Mouse (Mus musculus): Measurements from ENCODE around the gene Utp15. TPM values are rescaled to one million over a fixed set of nuclear protein-coding genes. Genes with fewer than 3 reads are reported as not detected.

The Utp15 gene
- total and polyA plus RNA-seq, 3 experiments, result 40.3 to 60.8 TPM; not detected in 1

- no peaks in the 10 kb centered on the region for H3K79me2 ChIP-seq (ENCODE audit: control insufficient read depth, insufficient read depth, low read length, poor library complexity)
- no peaks in the 10 kb centered on the region for H3K4me1 ChIP-seq (ENCODE audit: control insufficient read depth in 1 of 2, insufficient read depth in 2 of 2, low read length in 2 of 2)
- H3K9me3 ChIP-seq (replicated peaks; ENCODE audit: insufficient read depth, low read length), result no peaks in the 10 kb centered on the region
- no peak for TF ChIP-seq SMC3 (IDR thresholded peaks at IDR 0.05; ENCODE audit: low read depth, low read length)
- TF ChIP-seq MAFK (IDR thresholded peaks at IDR 0.05; ENCODE audit: borderline replicate concordance, low read depth, low read length), result no peak
- TF ChIP-seq USF2 (IDR thresholded peaks at IDR 0.05; ENCODE audit: borderline replicate concordance in 1 of 2, insufficient read depth in 1 of 2, low read depth in 1 of 2, low read length in 2 of 2), result no peak
- TF ChIP-seq NELFE (IDR thresholded peaks at IDR 0.05; ENCODE audit: low read depth, low read length), result no peak
- TF ChIP-seq TCF12 (IDR thresholded peaks at IDR 0.05; ENCODE audit: low read depth, low read length), result no peak
- TF ChIP-seq ZNF384 (IDR thresholded peaks at IDR 0.05; ENCODE audit: low read depth, low read length), result no peak
- no peak for TF ChIP-seq ETS1 (IDR thresholded peaks at IDR 0.05; ENCODE audit: low read depth, low read length)
- TF ChIP-seq MAX (IDR thresholded peaks at IDR 0.05; ENCODE audit: low read length), result no peak
- no peak for TF ChIP-seq HCFC1 (IDR thresholded peaks at IDR 0.05; ENCODE audit: low read depth, low read length)
- no peak for TF ChIP-seq NRF1 (IDR thresholded peaks at IDR 0.05; ENCODE audit: insufficient read depth, low read depth, low read length, poor library complexity, severe bottlenecking)
- no peak for TF ChIP-seq GATA1 (IDR thresholded peaks at IDR 0.05; ENCODE audit: low read depth, low read length)
- no peak for TF ChIP-seq MAZ (IDR thresholded peaks at IDR 0.05; ENCODE audit: low read depth, low read length)
- TF ChIP-seq BHLHE40 (IDR thresholded peaks at IDR 0.05; ENCODE audit: borderline replicate concordance, low read depth, low read length), result no peak
- TF ChIP-seq MEF2A (IDR thresholded peaks at IDR 0.05; ENCODE audit: extremely low read depth, insufficient replicate concordance, low read depth, low read length, poor library complexity, severe bottlenecking), result no peak
- TF ChIP-seq E2F4 (IDR thresholded peaks at IDR 0.05; ENCODE audit: borderline replicate concordance, low read depth, low read length), result no peak
- no peak for DNase-seq (ENCODE audit: low read depth, low spot score)
- no peak overlapping the region for H3K9ac ChIP-seq (ENCODE audit: control insufficient read depth, low read depth, low read length, poor library complexity, severe bottlenecking)
- no peaks in the 10 kb centered on the region for H3K27me3 ChIP-seq (ENCODE audit: control insufficient read depth in 1 of 2, insufficient read depth in 2 of 2, low read length in 2 of 2)
- no peak overlapping the region for H3K4me3 ChIP-seq (ENCODE audit: control insufficient read depth in 1 of 2, insufficient read depth in 1 of 2, low read depth in 2 of 2, low read length in 2 of 2)
- no peak overlapping the region for H3K27ac ChIP-seq (ENCODE audit: control insufficient read depth, low read depth, low read length)
- no peaks in the 10 kb centered on the region; a peak in 1 of 4 replicates for H3K36me3 ChIP-seq (ENCODE audit: control insufficient read depth in 1 of 2, insufficient read depth in 2 of 2, low read length in 2 of 2)
These were observed 28.9 kb upstream of the Utp15 start for GRCm38 (mm10) chr13:98291712-98292111.

GRCm38 (mm10) chr13:98290719-98291118, 27.9 kb upstream of the Utp15 start:
- no peaks in the 10 kb centered on the region; a peak in 1 of 4 replicates for H3K36me3 ChIP-seq (ENCODE audit: control insufficient read depth in 1 of 2, insufficient read depth in 2 of 2, low read length in 2 of 2)
- H3K27ac ChIP-seq (ENCODE audit: control insufficient read depth, low read depth, low read length), result no peak overlapping the region
- no peaks in the 10 kb centered on the region for H3K79me2 ChIP-seq (ENCODE audit: control insufficient read depth, insufficient read depth, low read length, poor library complexity)
- TF ChIP-seq CTCF (IDR thresholded peaks at IDR 0.05 in 2 of 3, conservative IDR thresholded peaks at IDR 0.05 in 1 of 3; ENCODE audit: control insufficient read depth in 1 of 3, insufficient read depth in 1 of 3, low read depth in 2 of 3, low read length in 3 of 3, poor library complexity in 1 of 3, severe bottlenecking in 1 of 3) (peak in 1 of 3 experiments; percentile 21; a peak in 1 of 6 replicates), SMC3 (IDR thresholded peaks at IDR 0.05; ENCODE audit: low read depth, low read length) (no peak), POLR2AphosphoS2 (IDR thresholded peaks at IDR 0.05; ENCODE audit: low read length) (no peak), ETS1 (IDR thresholded peaks at IDR 0.05; ENCODE audit: low read depth, low read length) (no peak), ZKSCAN1 (IDR thresholded peaks at IDR 0.05; ENCODE audit: low read depth, low read length) (no peak)
- no peaks in the 10 kb centered on the region for H3K9me3 ChIP-seq (replicated peaks; ENCODE audit: insufficient read depth, low read length)
- no peak for DNase-seq (ENCODE audit: low read depth, low spot score)
- no peak overlapping the region for H3K4me3 ChIP-seq (ENCODE audit: control insufficient read depth in 1 of 2, insufficient read depth in 1 of 2, low read depth in 2 of 2, low read length in 2 of 2)
- no peaks in the 10 kb centered on the region for H3K27me3 ChIP-seq (ENCODE audit: control insufficient read depth in 1 of 2, insufficient read depth in 2 of 2, low read length in 2 of 2)
- no peaks in the 10 kb centered on the region for H3K4me1 ChIP-seq (ENCODE audit: control insufficient read depth in 1 of 2, insufficient read depth in 2 of 2, low read length in 2 of 2)
- no peak overlapping the region for H3K9ac ChIP-seq (ENCODE audit: control insufficient read depth, low read depth, low read length, poor library complexity, severe bottlenecking)

Measured in MEL (cell line).